Mouse (Mus musculus) embryonic facial prominence, embryonic 14.5 days (tissue): Measurements from ENCODE around the gene Fchsd2. TPM values are rescaled to one million over a fixed set of nuclear protein-coding genes. Genes with fewer than 3 reads are reported as not detected.

Experiments used
- ATAC-seq: fragments of 200-750 bp; cut with Nextera tagmentation; 2 replicates; pipeline ENCODE4 v1.8.0; 2017; ENCODE audit warnings: low read depth, moderate number of reproducible peaks, moderate TSS enrichment
- DNase-seq: peaks from one replicate; pipeline ENCODE4 v3.0.0-alpha.2; 2015; ENCODE audit warnings: low spot score
- H3K27ac ChIP-seq: fragments of 300-500 bp; sonication (generic); replicated peaks from 2 replicates; pipeline ENCODE4 v1.5.1; 2014; ENCODE audit warnings: low read depth, mild to moderate bottlenecking, low read length, moderate library complexity
- H3K27me3 ChIP-seq: fragments of 300-500 bp; sonication (generic); replicated peaks from 2 replicates; pipeline ENCODE4 v1.6.1; 2014; ENCODE audit warnings: low read length; ENCODE audit not compliant: control insufficient read depth, insufficient read depth
- H3K36me3 ChIP-seq: fragments of 300-500 bp; sonication (generic); 2 replicates; pipeline ENCODE4 v1.6.1; 2014; ENCODE audit warnings: low read length, mixed read lengths; ENCODE audit not compliant: control insufficient read depth, insufficient read depth
- H3K4me1 ChIP-seq: fragments of 300-500 bp; sonication (generic); 2 replicates; pipeline ENCODE4 v1.6.1; 2014; ENCODE audit warnings: antibody characterized with exemption, low read length; ENCODE audit not compliant: control insufficient read depth, insufficient read depth
- H3K4me2 ChIP-seq: fragments of 300-500 bp; sonication (generic); 2 replicates; pipeline ENCODE4 v1.6.1; 2014; ENCODE audit warnings: low read depth, mild to moderate bottlenecking, low read length, moderate library complexity, mixed read lengths
- H3K4me3 ChIP-seq: fragments of 300-500 bp; sonication (generic); 2 replicates; pipeline ENCODE4 v1.5.1; 2014; ENCODE audit warnings: low read depth, mild to moderate bottlenecking, low read length
- H3K9ac ChIP-seq: fragments of 300-500 bp; sonication (generic); 2 replicates; pipeline ENCODE4 v1.6.1; 2014; ENCODE audit warnings: low read depth, mild to moderate bottlenecking, low read length, moderate library complexity, mixed read lengths
- H3K9me3 ChIP-seq: fragments of 300-500 bp; sonication (generic); 2 replicates; pipeline ENCODE4 v1.6.1; 2016; ENCODE audit warnings: low read length; ENCODE audit not compliant: control insufficient read depth
- WGBS: fragments of 180-500 bp; shearing (Covaris S2); extraction: QIAGEN DNeasy Blood & Tissue Kit; methylation state at CpG from one replicate; pipeline ENCODE4 v1.1.7; 2014; 5-methylcytosine and 5-hydroxymethylcytosine counted together
- polyA plus RNA-seq: library from polyadenylated mRNA; unstranded; fragments of >200 nt; fragmentation: Nextera tagmentation; extraction: Ambion mirVana; gene quantifications from 2 replicates; pipeline ENCODE4 v1.2.1, GENCODE M21; 2014

Fchsd2 gene
- polyA plus RNA-seq, 1 experiment from 2014 or later: 20.7 TPM

DNA sequence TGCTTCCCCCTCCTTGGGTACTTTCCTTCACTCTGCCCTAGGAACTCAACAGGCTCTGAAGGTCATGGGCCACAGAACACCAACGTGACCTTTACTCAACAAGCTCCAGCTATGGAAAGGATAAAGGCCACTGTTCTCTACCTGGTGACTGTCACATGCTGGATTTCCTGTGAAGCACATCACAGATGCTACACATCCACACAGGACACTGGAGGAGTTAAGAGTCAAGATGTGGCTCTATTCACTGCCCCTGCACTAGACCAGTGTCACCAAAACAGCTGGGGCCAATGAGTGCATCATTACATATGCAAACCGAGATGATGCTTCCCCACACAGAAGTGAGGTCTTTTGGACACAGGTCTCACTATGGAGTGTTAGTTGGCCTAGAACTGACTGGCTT lies 25.1 kb upstream of the Fchsd2 start:
- Histone ChIP-seq H3K36me3 (no peaks in the 10 kb centered on the region), H3K27ac (no peak overlapping the region), H3K9me3 (no peaks in the 10 kb centered on the region), H3K4me1 (0 out of 2 replicates have a peak, but pooled peaks cover 7% of the 10 kb centered on the region), H3K4me3 (no peak overlapping the region), H3K27me3 (no peaks in the 10 kb centered on the region), H3K4me2 (no peak overlapping the region), H3K9ac (no peak overlapping the region)
- ATAC-seq: no peak
- DNase-seq: no peak
- WGBS: 82% methylated on average over 2 of the region's 2 CpGs

DNA sequence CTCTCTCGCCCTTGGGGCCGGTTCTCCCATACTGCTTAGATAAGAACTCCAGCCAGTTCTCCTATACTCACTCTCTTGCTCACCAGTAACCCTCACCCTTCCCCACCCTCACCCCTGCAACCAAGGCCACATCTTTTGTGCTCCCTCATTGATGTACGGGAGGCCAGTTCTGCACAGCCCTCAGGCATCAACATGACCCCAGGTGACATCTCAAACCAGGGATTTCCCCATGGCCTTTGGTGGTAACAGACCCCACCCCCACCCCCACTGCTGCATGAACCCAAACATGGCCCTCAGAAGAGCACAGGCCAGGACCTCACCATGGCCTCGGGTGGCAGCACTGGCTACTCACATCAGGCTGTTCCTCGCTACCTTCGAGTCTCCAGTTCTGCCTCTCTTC lies 23.4 kb upstream of the Fchsd2 start:
- ATAC-seq: no peak
- 70% methylated on average over 6 of the region's 6 CpGs for whole genome bisulfite sequencing

DNA sequence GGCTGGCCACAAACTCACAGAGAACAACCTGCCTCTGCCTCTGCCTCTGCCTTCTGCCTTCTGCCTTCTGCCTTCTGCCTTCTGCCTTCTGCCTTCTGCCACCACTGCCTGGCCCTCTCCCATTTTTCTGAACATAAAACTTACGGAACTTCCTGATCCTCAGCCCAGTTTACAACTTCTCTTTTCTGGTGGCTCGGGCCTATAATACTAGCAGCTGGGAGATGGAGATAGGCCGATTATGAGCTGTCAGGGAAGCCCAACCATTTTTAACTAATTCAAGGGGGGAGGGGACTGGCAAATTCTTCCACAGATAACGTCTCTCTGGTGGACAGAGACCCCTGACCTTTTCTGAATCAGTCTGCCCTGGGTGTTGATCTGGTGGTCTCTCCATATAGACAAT lies 22.3 kb upstream of the Fchsd2 start:
- 41% methylated on average over 4 of the region's 4 CpGs for WGBS
- H3K27me3 ChIP-seq: no peaks in the 10 kb centered on the region
- H3K4me3 ChIP-seq: no peak overlapping the region
- H3K4me2 ChIP-seq: no peak overlapping the region
- peak; percentile 9 for DNase-seq
- no peaks in the 10 kb centered on the region for H3K9me3 ChIP-seq
- no peak overlapping the region for H3K27ac ChIP-seq
- ATAC-seq: no peak
- H3K4me1 ChIP-seq: 0 out of 2 replicates have a peak, but pooled peaks cover 7% of the 10 kb centered on the region
- no peaks in the 10 kb centered on the region for H3K36me3 ChIP-seq
- no peak overlapping the region for H3K9ac ChIP-seq

More for the DNA sequence above, 23.4 kb upstream of the Fchsd2 start:
- Histone ChIP-seq H3K9me3 (no peaks in the 10 kb centered on the region), H3K4me2 (no peak overlapping the region), H3K9ac (no peak overlapping the region), H3K36me3 (no peaks in the 10 kb centered on the region), H3K4me1 (0 out of 2 replicates have a peak, but pooled peaks cover 7% of the 10 kb centered on the region), H3K27ac (no peak overlapping the region), H3K4me3 (no peak overlapping the region), H3K27me3 (no peaks in the 10 kb centered on the region)
- DNase-seq: no peak

DNA sequence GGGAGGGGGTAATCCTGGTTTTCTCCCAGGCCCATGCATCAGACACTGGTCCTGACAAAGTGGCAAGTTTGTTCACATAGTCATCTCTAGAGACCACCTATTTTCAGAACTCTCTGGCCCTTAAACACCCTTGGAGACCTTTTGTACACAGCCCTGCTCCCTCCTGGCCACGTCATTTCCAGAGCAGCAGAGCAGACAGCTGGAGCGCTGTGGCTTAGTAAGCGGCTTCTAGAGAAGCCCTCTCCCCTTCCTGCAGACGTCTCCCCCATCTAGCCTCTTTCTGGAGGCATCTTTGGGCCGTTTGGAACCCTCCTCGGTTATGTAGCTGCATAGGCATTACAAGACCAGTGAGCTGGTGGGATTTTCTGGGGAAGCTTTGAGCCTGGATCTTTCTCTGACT lies 21.6 kb upstream of the Fchsd2 start:
- Histone ChIP-seq H3K27ac (no peak overlapping the region), H3K4me1 (0 out of 2 replicates have a peak, but pooled peaks cover 7% of the 10 kb centered on the region), H3K4me2 (no peak overlapping the region), H3K9ac (no peak overlapping the region), H3K9me3 (no peaks in the 10 kb centered on the region), H3K4me3 (no peak overlapping the region), H3K36me3 (no peaks in the 10 kb centered on the region), H3K27me3 (no peaks in the 10 kb centered on the region)
- 51% methylated on average over 6 of the region's 6 CpGs for WGBS
- ATAC-seq: no peak
- DNase-seq: no peak

DNA sequence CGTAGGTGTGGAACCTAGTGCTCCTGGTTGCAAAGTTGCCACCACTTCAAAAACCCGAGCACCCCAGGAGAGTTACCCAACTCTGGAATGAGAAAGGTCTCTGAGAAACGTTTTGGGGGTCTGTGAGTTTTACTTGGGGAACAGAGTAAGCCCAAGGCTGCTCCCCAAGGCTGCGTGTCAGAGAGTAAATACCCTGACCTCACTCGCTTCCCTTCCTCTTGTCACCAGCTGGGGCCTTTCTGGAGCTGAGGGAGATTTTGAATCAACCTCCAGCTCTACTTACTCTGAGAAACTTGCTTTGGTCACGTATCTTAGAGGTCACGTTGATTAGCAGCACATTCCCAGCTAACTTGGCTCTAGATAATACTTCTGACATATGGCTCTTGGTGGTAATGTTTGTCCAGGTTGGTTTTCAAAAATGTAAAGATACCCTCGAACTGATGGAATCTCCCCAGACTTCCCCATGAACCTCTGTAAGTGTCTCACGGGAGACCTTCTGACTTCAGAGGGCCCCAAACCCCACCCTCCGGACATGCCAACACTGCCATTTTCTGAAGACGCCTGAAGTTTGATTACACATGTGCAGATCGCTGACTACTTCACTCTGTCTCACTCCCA lies 20.4 kb upstream of the Fchsd2 start:
- ATAC-seq (no peak), DNase-seq (no peak)
- Histone ChIP-seq H3K9ac (no peak overlapping the region), H3K4me1 (0 out of 2 replicates have a peak, but pooled peaks cover 7% of the 10 kb centered on the region), H3K27ac (no peak overlapping the region), H3K4me2 (no peak overlapping the region), H3K27me3 (no peaks in the 10 kb centered on the region), H3K9me3 (no peaks in the 10 kb centered on the region), H3K4me3 (no peak overlapping the region), H3K36me3 (no peaks in the 10 kb centered on the region)
- WGBS: 73% methylated on average over 12 of the region's 12 CpGs

DNA sequence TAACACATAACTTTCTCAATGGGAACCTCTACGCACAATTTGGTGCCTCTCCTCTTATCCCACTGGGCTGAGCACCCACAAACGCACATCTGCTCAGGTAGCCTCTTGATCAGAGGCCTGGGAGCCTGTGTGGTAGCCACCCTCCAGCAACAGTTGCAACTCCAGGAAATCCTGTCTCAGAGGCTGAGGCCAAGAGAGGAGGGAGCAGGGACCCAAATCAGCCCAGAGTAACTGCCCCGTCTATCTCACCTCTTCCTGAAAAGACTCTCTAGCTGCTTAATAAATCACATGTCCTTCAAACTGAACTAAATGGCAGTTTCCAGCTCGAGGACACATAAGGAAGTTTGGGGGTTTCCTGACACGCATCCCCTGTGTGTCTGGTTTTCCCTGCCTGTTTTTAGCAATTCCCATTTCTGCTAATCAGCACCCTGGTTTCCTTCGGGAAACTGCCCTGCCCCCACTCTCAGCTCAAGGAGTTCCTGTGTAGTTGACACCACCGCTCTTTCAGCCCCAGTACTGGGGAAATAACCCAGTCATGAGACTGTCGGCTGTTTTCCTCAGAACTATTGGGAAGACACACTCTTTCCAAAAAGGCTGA lies 18.4 kb upstream of the Fchsd2 start:
- 0 out of 2 replicates have a peak, but pooled peaks cover 7% of the 10 kb centered on the region for H3K4me1 ChIP-seq
- no peaks in the 10 kb centered on the region for H3K36me3 ChIP-seq
- DNase-seq (peak; percentile 8), ATAC-seq (no peak)
- H3K27me3 ChIP-seq: no peaks in the 10 kb centered on the region
- 65% methylated on average over 8 of the region's 8 CpGs for WGBS
- H3K9ac ChIP-seq: no peak overlapping the region
- no peak overlapping the region for H3K27ac ChIP-seq
- no peak overlapping the region for H3K4me3 ChIP-seq
- no peaks in the 10 kb centered on the region for H3K9me3 ChIP-seq
- H3K4me2 ChIP-seq: no peak overlapping the region

DNA sequence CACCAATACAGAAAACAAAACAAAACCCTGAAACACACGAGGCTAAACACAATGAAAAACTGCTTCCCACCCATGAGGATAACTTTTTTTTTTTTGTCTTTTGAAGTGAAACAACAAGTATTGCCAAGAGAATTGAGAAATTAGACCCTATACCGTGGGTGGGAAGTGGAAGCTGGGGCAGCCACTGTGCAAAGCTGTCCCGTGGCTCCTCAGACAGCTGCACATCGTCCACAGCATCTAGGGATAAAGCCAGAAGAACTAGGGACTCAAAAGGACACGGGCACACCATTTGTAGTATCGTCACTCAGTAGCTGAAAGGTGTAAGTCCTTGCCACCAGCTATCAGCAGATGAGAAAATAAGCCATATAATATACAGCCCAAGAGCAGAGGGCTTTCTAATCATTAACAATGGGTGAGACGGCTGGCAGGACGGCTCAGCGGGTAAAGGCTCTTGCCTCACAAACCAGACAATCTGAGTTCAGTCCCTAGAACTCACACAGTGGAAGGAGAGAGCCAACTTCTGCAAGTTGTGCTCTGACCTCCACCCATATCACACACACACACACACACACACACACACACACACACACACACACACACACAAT lies 9.0 kb upstream of the Fchsd2 start:
- ATAC-seq: no peak
- Histone ChIP-seq H3K4me1 (no peaks in the 10 kb centered on the region), H3K4me3 (no peak overlapping the region), H3K9me3 (no peaks in the 10 kb centered on the region), H3K36me3 (no peaks in the 10 kb centered on the region), H3K27me3 (no peaks in the 10 kb centered on the region), H3K9ac (no peak overlapping the region), H3K27ac (no peak overlapping the region), H3K4me2 (no peak overlapping the region)
- WGBS: 72% methylated on average over 9 of the region's 9 CpGs
- DNase-seq: no peak

DNA sequence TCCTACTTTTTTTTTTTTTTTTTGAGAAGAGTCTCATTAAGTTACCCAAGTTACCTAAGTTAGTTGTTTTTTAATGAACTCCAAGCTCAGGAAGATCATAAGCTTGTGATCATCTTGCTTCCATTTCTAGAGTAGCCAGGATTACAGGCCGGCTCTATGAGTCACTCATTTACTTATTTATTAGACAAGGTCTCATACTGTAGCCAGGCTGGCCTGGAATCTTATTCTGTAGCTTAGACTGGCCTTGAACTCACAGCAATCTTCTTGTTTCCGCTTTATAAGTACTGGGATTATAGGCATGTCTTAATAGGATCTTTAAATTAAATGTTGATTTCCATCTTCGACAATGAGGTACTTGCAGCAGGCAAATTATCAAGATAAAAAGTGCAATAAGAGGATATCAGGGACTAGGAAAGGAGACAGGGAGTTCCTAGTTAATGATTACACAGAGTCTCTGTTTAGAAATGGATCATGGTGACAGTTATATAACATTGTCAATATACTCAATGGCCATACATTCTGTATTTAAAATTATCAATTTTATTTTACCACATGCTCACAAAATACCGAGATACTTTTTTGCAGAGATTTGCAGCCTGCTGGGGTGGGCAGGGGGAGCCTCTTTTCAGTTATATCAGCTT lies 7.7 kb upstream of the Fchsd2 start:
- WGBS: 78% methylated on average over 4 of the region's 4 CpGs
- Histone ChIP-seq H3K9me3 (no peaks in the 10 kb centered on the region), H3K27me3 (no peaks in the 10 kb centered on the region), H3K9ac (no peak overlapping the region), H3K27ac (no peak overlapping the region), H3K4me2 (no peak overlapping the region), H3K4me1 (no peaks in the 10 kb centered on the region), H3K4me3 (no peak overlapping the region), H3K36me3 (no peaks in the 10 kb centered on the region)
- DNase-seq: no peak
- ATAC-seq: no peak
